Mouse (Mus musculus) bone marrow, adult 2 months (tissue): ENCODE measurements around the gene Gm15517. TPM values are rescaled to one million over a fixed set of nuclear protein-coding genes. Genes with fewer than 3 reads are reported as not detected.

Experiments used
- H3K27ac ChIP-seq: fragments of 200-500 bp; 2 replicates; pipeline ENCODE4 v1.5.1; 2012; ENCODE audit warnings: low read depth, mild to moderate bottlenecking, control low read depth, inconsistent platforms, low read length; ENCODE audit not compliant: control insufficient read depth, poor library complexity, insufficient read depth
- H3K4me1 ChIP-seq: fragments of 200-500 bp; 2 replicates; pipeline ENCODE4 v1.6.1; 2011; ENCODE audit warnings: low read length; ENCODE audit not compliant: control insufficient read depth, insufficient read depth
- H3K4me3 ChIP-seq: fragments of 200-500 bp; replicated peaks from 2 replicates; pipeline ENCODE3; 2011; ENCODE audit warnings: mild to moderate bottlenecking, low read depth, low read length, control low read depth; ENCODE audit not compliant: control insufficient read depth
- CTCF ChIP-seq: fragments of 200-500 bp; IDR thresholded peaks from 2 replicates; pipeline ENCODE4 v1.5.1; 2011; ENCODE audit warnings: low read length, control low read depth; ENCODE audit not compliant: control insufficient read depth, insufficient read depth
- POLR2A ChIP-seq: fragments of 200-500 bp; IDR thresholded peaks from 2 replicates; pipeline ENCODE4 v1.6.1; 2011; ENCODE audit warnings: low read depth, mild to moderate bottlenecking, control low read depth, low read length, borderline replicate concordance; ENCODE audit not compliant: control insufficient read depth
- WGBS: fragments of 180-500 bp; shearing (Covaris S2); methylation state at CpG from one replicate; pipeline ENCODE4 v1.1.7; 2018; 5-methylcytosine and 5-hydroxymethylcytosine counted together
- polyA plus RNA-seq: library from polyadenylated mRNA; stranded (reverse); fragments of >200 nt; gene quantifications from 2 replicates; pipeline ENCODE4 v1.2.4, GENCODE M21; 2011; ENCODE audit warnings: low replicate concordance; ENCODE audit not compliant: missing spikeins, insufficient read depth, insufficient read length

Gm15517 gene
- polyA plus RNA-seq, 1 experiment, result not detected

DNA sequence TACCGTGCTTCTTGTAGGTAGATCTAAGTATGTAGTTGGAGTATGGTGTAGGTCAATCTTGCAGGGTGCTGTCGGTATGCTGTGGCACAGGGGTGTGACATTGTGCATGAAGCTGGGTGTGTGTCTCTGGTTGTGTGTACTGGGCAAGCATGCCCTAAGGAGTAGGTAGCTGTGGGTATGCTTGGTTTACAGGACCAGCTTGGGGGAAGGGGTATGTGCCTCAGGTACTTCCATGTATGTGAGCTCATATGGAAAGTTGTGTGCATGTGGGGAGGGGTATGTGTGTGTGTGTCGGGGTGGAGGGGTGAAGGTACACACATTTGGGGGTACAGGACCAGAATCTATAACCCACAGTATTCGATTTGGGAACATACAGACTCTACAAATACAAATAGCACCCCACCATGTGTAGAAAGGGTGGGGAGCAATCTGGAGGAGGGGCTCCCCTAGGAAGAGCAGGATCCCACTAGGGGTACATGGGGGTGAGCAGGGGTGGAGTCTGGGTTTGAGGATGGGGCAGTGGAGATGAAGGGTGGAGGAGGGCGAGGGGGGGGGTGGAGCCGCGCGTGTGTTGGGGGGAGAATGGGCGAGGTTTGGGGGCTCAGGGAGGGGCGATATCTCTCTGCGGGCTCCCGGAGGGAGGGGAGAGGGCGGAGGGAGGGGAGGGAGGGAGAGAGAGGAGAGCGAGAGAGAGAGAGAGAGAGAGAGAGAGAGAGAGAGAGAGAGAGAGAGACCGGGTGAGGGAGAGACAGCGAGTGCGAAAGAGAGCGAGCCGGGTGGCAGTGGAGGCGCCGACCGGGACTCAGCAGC is 48.4 kb downstream of the Gm15517 start, which contains the start of gene Shank1:
TSS of gene Shank1 (plus strand) at position 779 of the 810 bp plus-strand sequence.
- TF ChIP-seq POLR2A (no peak), CTCF (no peak)
- Histone ChIP-seq H3K4me1 (no peaks in the 10 kb centered on the region; the same call in none of the 2 replicates), H3K4me3 (no peak within 1 kb of the TSS), H3K27ac (no peak within 1 kb of the TSS)
- 16% methylated on average over 19 of the region's 22 CpGs for WGBS

DNA sequence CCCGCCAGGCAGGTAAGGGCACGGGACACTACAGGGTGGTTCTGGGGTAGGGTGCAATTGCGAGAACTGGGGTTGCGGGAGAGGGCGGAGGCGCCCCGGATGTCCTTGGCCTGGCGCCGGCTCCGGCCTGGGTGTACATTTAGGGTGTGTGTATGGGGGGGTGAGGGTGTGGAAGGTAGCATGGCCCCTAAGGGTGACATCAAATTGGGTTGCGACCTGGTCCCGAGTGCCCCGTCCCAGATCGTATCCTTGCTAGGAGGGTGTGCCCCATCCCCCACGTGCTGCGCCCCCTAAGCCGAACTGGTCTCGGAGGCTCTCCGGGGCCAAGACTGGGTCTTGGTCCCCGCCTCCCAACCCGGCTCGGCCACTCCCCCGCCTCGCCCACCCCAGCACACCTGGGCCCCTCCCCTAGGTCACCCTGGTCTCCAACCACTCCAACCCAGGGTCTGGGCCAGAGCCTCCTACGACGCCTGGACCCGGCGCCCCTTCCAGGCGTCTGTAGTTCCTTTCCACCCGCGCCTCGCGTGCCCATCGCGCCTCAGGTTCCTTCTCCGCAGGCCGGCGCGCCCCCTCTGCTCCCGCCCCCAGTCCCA is 49.1 kb downstream of the Gm15517 start:
- no peak overlapping the region for H3K27ac ChIP-seq
- WGBS, result 1% methylated on average over 37 of the region's 40 CpGs
- H3K4me3 ChIP-seq, result no peak overlapping the region
- TF ChIP-seq CTCF (no peak), POLR2A (no peak)
- no peaks in the 10 kb centered on the region; the same call in none of the 2 replicates for H3K4me1 ChIP-seq

DNA sequence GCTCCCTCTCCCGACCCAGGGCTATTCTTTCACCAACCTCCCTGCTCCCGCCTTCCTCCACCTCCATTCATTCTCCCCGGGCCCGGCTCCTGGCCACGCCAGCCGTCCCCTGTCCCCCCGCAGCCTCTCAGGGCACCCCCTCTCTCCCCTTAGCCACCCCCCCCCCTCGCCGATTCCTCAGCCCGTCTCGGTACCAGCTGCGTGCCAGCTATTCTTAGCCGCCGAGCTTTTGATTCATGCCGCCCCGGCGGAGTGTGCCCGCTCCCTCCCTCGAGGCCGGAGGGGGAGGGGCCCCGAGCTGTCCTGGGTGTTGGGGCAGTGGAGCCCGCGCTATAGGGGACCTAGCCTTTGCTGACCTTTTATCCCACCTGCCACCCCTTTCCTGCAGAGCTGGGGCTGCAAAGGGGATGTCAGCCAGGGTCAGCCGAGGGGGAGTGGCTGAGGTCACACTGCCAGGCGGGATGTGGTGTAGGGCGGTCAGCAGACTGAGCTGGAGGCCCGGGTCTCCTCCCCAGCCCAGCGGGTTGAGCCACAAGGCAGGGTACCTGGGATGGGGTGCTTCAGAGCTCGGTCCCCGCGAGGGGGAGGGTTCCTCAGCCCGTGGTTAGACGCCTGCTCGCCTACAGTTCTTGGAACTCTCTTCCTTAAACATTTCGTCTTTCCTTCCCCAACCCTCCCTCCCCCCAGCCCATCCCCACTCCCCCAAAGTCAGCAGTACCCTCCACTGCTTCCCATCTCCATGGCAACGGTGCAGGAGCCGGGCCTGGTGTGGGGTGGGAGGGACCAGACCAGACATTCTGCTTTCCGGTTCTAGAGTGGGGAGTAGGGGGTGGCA is 49.8 kb downstream of the Gm15517 start:
- TF ChIP-seq POLR2A (no peak), CTCF (no peak)
- 1% methylated on average over 36 of the region's 38 CpGs for WGBS
- H3K4me3 ChIP-seq, result no peak overlapping the region
- H3K27ac ChIP-seq, result no peak overlapping the region
- H3K4me1 ChIP-seq, result no peaks in the 10 kb centered on the region; the same call in 1 of the 2 replicates

Other genes with a start within 250 kb of the Gm15517 start
- not detected in 2 replicates for gene Klk1b26, start 249.3 kb upstream of the Gm15517 start, polyA plus RNA-seq
- gene Klk1b27, start 209.2 kb upstream of the Gm15517 start, polyA plus RNA-seq, result not detected in 2 replicates
- gene Klk1b21, start 159.1 kb upstream of the Gm15517 start, polyA plus RNA-seq, result not detected in 2 replicates
- gene Klk1b22, start 148.8 kb upstream of the Gm15517 start, polyA plus RNA-seq, result not detected in 2 replicates
- not detected in 2 replicates for gene Klk1b16, start 124.7 kb upstream of the Gm15517 start, polyA plus RNA-seq
- not detected in 2 replicates for gene Klk1b24, start 73.2 kb upstream of the Gm15517 start, polyA plus RNA-seq
- gene Klk1b3, start 63.3 kb upstream of the Gm15517 start, polyA plus RNA-seq, result not detected in 2 replicates
- gene Klk1b4, start 54.0 kb upstream of the Gm15517 start, polyA plus RNA-seq, result not detected in 2 replicates
- not detected in 2 replicates for gene Klk1b5, start 45.5 kb upstream of the Gm15517 start, polyA plus RNA-seq
- gene Klk1, start 36.1 kb upstream of the Gm15517 start, polyA plus RNA-seq, result 2.4 and 17.2 TPM in 2 replicates
- not detected in 2 replicates for gene Gm36864, start 25.3 kb upstream of the Gm15517 start, polyA plus RNA-seq
- 2.0 TPM in 1 of 2 replicates, not detected in the other for gene 1700028J19Rik, start 14.8 kb upstream of the Gm15517 start, polyA plus RNA-seq
- gene 2410002F23Rik, start 14.7 kb upstream of the Gm15517 start, polyA plus RNA-seq, result 45.1 and 74.8 TPM in 2 replicates
- gene Acp4, start 4.1 kb upstream of the Gm15517 start, polyA plus RNA-seq, result not detected in 2 replicates
- 0.75 and 1.8 TPM in 2 replicates for gene Clec11a, start 45.5 kb downstream of the Gm15517 start, polyA plus RNA-seq
- 1.9 and 4.2 TPM in 2 replicates for gene Shank1, start 48.8 kb downstream of the Gm15517 start, polyA plus RNA-seq
- gene Syt3, start 122.7 kb downstream of the Gm15517 start, polyA plus RNA-seq, result not detected in 2 replicates
- gene 1700008O03Rik, start 124.4 kb downstream of the Gm15517 start, polyA plus RNA-seq, result not detected in 2 replicates
- gene Lrrc4b, start 167.6 kb downstream of the Gm15517 start, polyA plus RNA-seq, result 0.92 TPM in 1 of 2 replicates, not detected in the other
- gene Aspdh, start 203.9 kb downstream of the Gm15517 start, polyA plus RNA-seq, result not detected in 2 replicates
- 128 and 154 TPM in 2 replicates for gene Josd2, start 206.5 kb downstream of the Gm15517 start, polyA plus RNA-seq
- 41.8 and 58.8 TPM in 2 replicates for gene Emc10, start 235.1 kb downstream of the Gm15517 start, polyA plus RNA-seq
- gene Fam71e1, start 235.1 kb downstream of the Gm15517 start, polyA plus RNA-seq, result 4.6 and 5.0 TPM in 2 replicates